Mouse (Mus musculus) liver, embryonic 14.5 days (tissue): Measurements from ENCODE around the gene Nmrk1. TPM values are rescaled to one million over a fixed set of nuclear protein-coding genes. Genes with fewer than 3 reads are reported as not detected.
A peak's percentile ranks its signal among the peaks of the same experiment; 100 is the strongest.

Source experiments
- ATAC-seq: fragments of 200-750 bp; cut with Nextera tagmentation; 2 replicates; pipeline ENCODE4 v1.8.0; 2017; ENCODE audit warnings: moderate number of reproducible peaks, mild to moderate bottlenecking, moderate library complexity; ENCODE audit not compliant: insufficient read depth
- DNase-seq, 3 experiments: peaks; one replicate each; pipeline ENCODE4 v3.0.0-alpha.2; 2012 to 2013; ENCODE audit warnings: low read depth in 3 of 3, low spot score in 3 of 3
- H3K27ac ChIP-seq: fragments of 300-500 bp; sonication (generic); 2 replicates; pipeline ENCODE4 v1.5.1; 2014; ENCODE audit warnings: moderate library complexity, mild to moderate bottlenecking, control low read depth, inconsistent platforms
- H3K27me3 ChIP-seq: fragments of 300-500 bp; sonication (generic); 2 replicates; pipeline ENCODE4 v1.6.1; 2014; ENCODE audit warnings: mild to moderate bottlenecking, low read length, moderate library complexity; ENCODE audit not compliant: control insufficient read depth, insufficient read depth
- H3K36me3 ChIP-seq: fragments of 300-500 bp; sonication (generic); replicated peaks from 2 replicates; pipeline ENCODE4 v1.6.1; 2014; ENCODE audit warnings: low read depth; ENCODE audit not compliant: control insufficient read depth, insufficient read depth
- H3K4me1 ChIP-seq, 2 experiments: fragments of 200-500 bp in 1 of 2; fragments of 300-500 bp in 1 of 2; sonication (generic) in 1 of 2; replicated peaks; 2 replicates each; pipeline ENCODE4 v1.6.1; 2012 to 2014; ENCODE audit warnings: antibody characterized with exemption in 1 of 2, inconsistent platforms in 1 of 2, low read length in 1 of 2; ENCODE audit not compliant: control insufficient read depth in 2 of 2, insufficient read depth in 2 of 2
- H3K4me2 ChIP-seq: fragments of 300-500 bp; sonication (generic); 2 replicates; pipeline ENCODE4 v1.6.1; 2014; ENCODE audit warnings: low read depth, mild to moderate bottlenecking, control low read depth, moderate library complexity
- H3K4me3 ChIP-seq, 2 experiments: fragments of 200-500 bp in 1 of 2; fragments of 300-500 bp in 1 of 2; sonication (generic) in 1 of 2; 2 replicates each; pipeline ENCODE4 v1.5.1; 2012 to 2014; ENCODE audit warnings: low read depth in 2 of 2, low read length in 2 of 2, mild to moderate bottlenecking in 2 of 2, control low read depth in 1 of 2, inconsistent platforms in 1 of 2, moderate library complexity in 1 of 2; ENCODE audit not compliant: insufficient read depth in 1 of 2
- H3K9ac ChIP-seq: fragments of 300-500 bp; sonication (generic); replicated peaks from 2 replicates; pipeline ENCODE4 v1.6.1; 2014; ENCODE audit warnings: mild to moderate bottlenecking, control low read depth, moderate library complexity
- H3K9me3 ChIP-seq: fragments of 300-500 bp; sonication (generic); 2 replicates; pipeline ENCODE4 v1.6.1; 2016; ENCODE audit warnings: low read length, mixed read lengths; ENCODE audit not compliant: control insufficient read depth
- CTCF ChIP-seq: IDR thresholded peaks from 2 replicates; pipeline ENCODE4 v1.5.1; 2016; ENCODE audit warnings: antibody characterized with exemption, low read depth, control low read depth
- EP300 ChIP-seq: IDR thresholded peaks from 2 replicates; pipeline ENCODE4 v1.6.1; 2016; ENCODE audit warnings: antibody characterized with exemption, low read depth
- WGBS: fragments of 180-500 bp; shearing (Covaris S2); extraction: QIAGEN DNeasy Blood & Tissue Kit; methylation state at CpG from one replicate; pipeline ENCODE4 v1.1.7; 2014; ENCODE audit not compliant: insufficient replicate concordance; 5-methylcytosine and 5-hydroxymethylcytosine counted together
- polyA plus RNA-seq, 2 experiments: library from polyadenylated mRNA; depleted of rRNA in 1 of 2; stranded (reverse) in 1 of 2; unstranded in 1 of 2; fragments of >200 nt; fragmentation: Nextera tagmentation in 1 of 2; extraction: Ambion mirVana in 1 of 2; gene quantifications; 2 replicates each; pipeline versions ENCODE4 v1.2.1 to v1.2.3; 2012 to 2014

Nmrk1 gene
- polyA plus RNA-seq, 2 experiments, result 2.6 to 3.5 TPM

- TF ChIP-seq CTCF (no peak), EP300 (no peak)
- no peak overlapping the region for H3K4me2 ChIP-seq
- no peaks in the 10 kb centered on the region for H3K27me3 ChIP-seq
- no peak overlapping the region for H3K27ac ChIP-seq
- WGBS, result 76% methylated on average over 8 of the region's 8 CpGs
- no peaks in the 10 kb centered on the region for H3K36me3 ChIP-seq
- H3K4me1 ChIP-seq, result peaks cover 23 to 35% of the 10 kb centered on the region in 2 experiments
- H3K4me3 ChIP-seq, result no peak overlapping the region
- ATAC-seq (no peak), DNase-seq (no peak)
- no peaks in the 10 kb centered on the region for H3K9me3 ChIP-seq
- no peak overlapping the region for H3K9ac ChIP-seq
Measured at GRCm38 (mm10) chr19:18654330-18654729, 22.6 kb downstream of the Nmrk1 start.

- ATAC-seq, result no peak
- no peaks in the 10 kb centered on the region for H3K36me3 ChIP-seq
- H3K4me3 ChIP-seq, result no peak overlapping the region
- H3K27ac ChIP-seq, result no peak overlapping the region
- TF ChIP-seq EP300 (no peak), CTCF (no peak)
- DNase-seq, result no peak
- no peaks in the 10 kb centered on the region for H3K27me3 ChIP-seq
- WGBS, result 44% methylated on average over 5 of the region's 5 CpGs
- peaks cover 19 to 31% of the 10 kb centered on the region in 2 experiments for H3K4me1 ChIP-seq
- no peak overlapping the region for H3K4me2 ChIP-seq
- H3K9me3 ChIP-seq, result no peaks in the 10 kb centered on the region
- no peak overlapping the region for H3K9ac ChIP-seq
Measured at GRCm38 (mm10) chr19:18654984-18655383, 23.2 kb downstream of the Nmrk1 start.

GRCm38 (mm10) chr19:18655999-18656398 lies 24.2 kb downstream of the Nmrk1 start:
- DNase-seq (no peak), ATAC-seq (no peak)
- Histone ChIP-seq H3K27me3 (no peaks in the 10 kb centered on the region), H3K4me3 (no peak overlapping the region), H3K4me2 (no peak overlapping the region), H3K9me3 (no peaks in the 10 kb centered on the region), H3K36me3 (no peaks in the 10 kb centered on the region), H3K4me1 (peaks cover 9 to 21% of the 10 kb centered on the region in 2 experiments), H3K27ac (no peak overlapping the region), H3K9ac (no peak overlapping the region)
- TF ChIP-seq CTCF (no peak), EP300 (no peak)
- 70% methylated on average over 7 of the region's 7 CpGs for WGBS

GRCm38 (mm10) chr19:18658473-18658872 lies 26.7 kb downstream of the Nmrk1 start:
- no peak overlapping the region for H3K4me3 ChIP-seq
- no peaks in the 10 kb centered on the region for H3K36me3 ChIP-seq
- H3K4me1 ChIP-seq, result peaks cover 6 to 12% of the 10 kb centered on the region in 2 experiments
- no peak for TF ChIP-seq CTCF
- no peak for TF ChIP-seq EP300
- no peaks in the 10 kb centered on the region for H3K9me3 ChIP-seq
- no peak for ATAC-seq
- no peak for DNase-seq
- H3K4me2 ChIP-seq, result no peak overlapping the region
- no peaks in the 10 kb centered on the region for H3K27me3 ChIP-seq
- WGBS, result 68% methylated on average over 4 of the region's 4 CpGs
- H3K27ac ChIP-seq, result no peak overlapping the region
- no peak overlapping the region for H3K9ac ChIP-seq

- WGBS, result no CpG with 5 or more reads among the region's 1 CpGs
- ATAC-seq, result peak; percentile 57; the same call in 1 of the 2 replicates
- Histone ChIP-seq H3K27ac (no peak overlapping the region), H3K4me3 (no peak overlapping the region), H3K4me1 (peaks cover 6 to 7% of the 10 kb centered on the region in 2 experiments), H3K9me3 (no peaks in the 10 kb centered on the region), H3K4me2 (no peak overlapping the region), H3K36me3 (no peaks in the 10 kb centered on the region), H3K27me3 (no peaks in the 10 kb centered on the region), H3K9ac (no peak overlapping the region)
- TF ChIP-seq CTCF, result no peak
- DNase-seq, result no peak
Measured at GRCm38 (mm10) chr19:18659349-18659748, 27.6 kb downstream of the Nmrk1 start.
